Mouse (Mus musculus) gastrocnemius, postnatal 10 days (tissue): ENCODE measurements around the gene Wdr24. TPM values are rescaled to one million over a fixed set of nuclear protein-coding genes. Genes with fewer than 3 reads are reported as not detected.
"Not testable (repeated sequence)": the region's sequence is repeated elsewhere in the genome, so short reads cannot be mapped to it uniquely, and the experiment has no call there.

Source experiments
- DNase-seq: peaks from one replicate; pipeline ENCODE4 v3.0.0; 2021; ENCODE audit warnings: mixed read lengths
- total RNA-seq, 2 experiments: library from RNA; stranded (reverse); gene quantifications; 2 replicates each; pipeline ENCODE4 v1.2.3; 2021

Wdr24 gene
- total RNA-seq, 2 experiments from 2014 or later = 10.0 to 10.8 TPM

DNA sequence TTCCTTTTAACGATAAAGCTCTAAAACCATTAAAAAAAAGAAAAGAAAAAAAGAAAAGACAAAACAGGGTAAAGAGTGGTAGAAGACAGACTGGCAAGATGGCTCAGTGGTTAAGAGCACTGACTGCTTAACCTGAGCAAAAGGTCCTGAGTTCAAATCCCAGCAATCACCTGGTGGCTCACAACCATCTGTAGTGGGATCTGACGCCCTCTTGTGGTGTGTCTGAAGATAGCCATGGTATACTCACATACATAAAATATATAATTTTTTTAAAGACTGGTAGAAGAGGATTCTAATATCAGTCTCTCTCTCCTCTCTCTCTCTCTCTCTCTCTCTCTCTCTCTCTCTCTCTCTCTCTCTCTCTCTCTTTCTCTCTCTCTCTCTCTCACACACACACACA is 16.0 kb upstream of the Wdr24 start:
- DNase-seq = not testable (repeated sequence)

DNA sequence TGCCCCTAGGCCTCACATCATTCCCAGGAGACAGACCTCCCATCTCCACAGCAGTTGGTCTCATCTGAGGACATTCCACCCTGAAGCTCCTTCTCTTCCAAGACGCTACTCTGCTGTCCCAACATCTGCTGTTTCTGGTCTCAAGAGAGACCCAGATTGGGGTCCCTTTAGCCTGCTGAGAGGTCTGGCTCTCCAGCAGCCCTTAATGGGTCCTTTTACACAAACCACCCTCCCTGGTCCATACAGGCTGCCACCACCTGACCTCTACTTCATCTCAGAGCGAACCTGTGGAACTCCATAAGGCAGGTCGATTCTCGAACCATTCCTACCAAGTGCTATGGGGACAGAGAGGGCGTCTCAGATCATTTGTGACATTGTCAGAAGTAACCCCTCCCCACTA is 15.4 kb upstream of the Wdr24 start:
- no peak for DNase-seq

DNA sequence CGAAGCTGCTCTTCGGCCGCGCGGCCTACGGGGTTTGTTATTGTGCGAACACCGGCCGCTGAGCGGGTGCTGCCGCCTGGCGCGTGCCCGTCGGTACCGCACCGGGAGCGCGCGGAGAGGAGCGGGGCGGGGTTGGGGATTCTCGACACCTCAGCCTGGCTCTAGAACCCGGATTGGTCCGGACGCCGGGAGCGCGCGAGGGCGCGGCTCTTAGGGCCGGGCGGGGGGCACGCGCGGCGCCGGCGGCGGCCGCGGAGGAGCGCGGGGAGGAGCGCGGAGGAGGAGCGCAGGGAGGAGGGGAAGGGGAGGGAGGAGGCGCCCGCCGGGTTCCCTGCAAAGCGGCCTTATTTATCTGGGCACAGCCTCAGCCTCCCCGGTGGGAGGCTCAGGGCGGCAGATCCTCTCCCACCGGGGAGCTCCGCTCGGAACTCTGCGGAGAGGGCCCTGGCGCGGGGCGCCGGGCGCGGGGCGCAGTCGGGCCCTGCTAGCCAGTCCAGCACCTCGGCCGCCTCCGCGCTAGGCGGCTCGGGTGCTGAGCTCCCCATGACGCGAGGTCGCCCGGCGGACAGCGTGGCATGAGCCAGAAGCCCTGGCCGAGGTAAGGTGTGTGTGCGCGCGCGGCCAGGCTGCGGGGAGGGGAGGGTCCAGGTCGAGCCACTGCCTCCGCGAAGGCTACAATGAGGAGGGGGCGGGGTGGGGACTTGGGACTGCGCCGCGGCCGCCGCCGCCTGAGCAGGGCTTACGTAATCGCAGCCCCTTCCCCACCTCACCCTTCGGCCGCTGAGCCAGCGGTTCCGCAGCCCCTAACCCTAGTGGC is 14.4 kb upstream of the Wdr24 start, which contains the start of gene Fbxl16:
Gene Fbxl16, plus strand, starts transcription at position 297 of the 817 bp plus-strand sequence.
- peak; percentile 54 for DNase-seq

DNA sequence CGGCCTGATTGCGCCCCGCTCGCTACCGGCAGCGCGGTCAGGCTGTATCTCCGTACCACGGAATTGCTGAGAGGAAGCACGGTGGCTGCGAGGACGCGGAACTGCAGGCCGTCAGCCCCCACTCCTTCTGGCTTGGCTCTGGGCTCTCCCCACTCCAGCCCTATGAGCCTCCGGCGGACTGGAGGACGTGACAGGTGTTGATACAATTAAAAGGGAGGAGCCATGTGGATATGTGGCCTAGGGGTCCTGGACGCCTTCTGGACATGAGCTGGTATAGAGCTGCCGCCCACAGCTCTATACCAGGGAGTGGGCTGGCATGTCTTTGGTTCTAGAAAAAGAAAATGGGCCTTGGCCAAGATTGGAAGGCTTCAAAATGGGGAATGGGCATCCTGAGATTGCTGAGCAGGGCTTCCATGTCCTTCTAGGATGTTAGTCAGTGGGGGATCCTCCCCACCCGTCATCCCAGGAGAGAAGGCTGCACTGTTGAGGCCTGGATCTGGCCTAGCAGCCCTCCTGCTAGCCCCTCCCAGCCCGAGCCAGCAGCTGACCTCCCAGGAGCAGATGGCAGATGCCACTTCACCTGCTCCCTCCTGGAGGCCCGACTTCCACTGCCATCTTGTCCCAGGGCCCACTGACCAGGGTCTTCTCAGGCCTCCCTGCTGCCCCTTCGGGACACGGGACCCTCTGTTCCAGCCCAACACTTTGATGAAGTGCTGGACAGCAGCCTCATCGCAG is 13.7 kb upstream of the Wdr24 start:
- no peak for DNase-seq

DNA sequence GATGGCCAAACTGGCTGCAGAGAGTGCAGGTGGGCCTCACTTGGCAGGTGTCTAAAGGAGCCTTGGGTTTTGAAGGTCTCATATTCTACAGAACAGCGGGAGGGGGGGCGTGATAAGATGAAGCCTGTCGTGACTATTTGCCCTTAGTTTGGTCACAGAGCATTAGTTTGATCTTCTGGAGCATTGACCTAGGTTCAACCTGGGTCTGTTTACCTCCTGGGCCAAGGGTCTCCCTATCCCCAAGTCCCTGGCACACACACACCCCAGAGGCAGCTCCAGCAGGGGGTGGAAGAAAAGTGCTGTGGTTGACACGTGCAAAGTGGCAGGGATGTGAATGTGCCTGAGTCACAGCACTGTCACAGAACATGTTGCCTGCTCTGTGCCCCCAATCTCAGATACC is 12.5 kb upstream of the Wdr24 start:
- DNase-seq = no peak

DNA sequence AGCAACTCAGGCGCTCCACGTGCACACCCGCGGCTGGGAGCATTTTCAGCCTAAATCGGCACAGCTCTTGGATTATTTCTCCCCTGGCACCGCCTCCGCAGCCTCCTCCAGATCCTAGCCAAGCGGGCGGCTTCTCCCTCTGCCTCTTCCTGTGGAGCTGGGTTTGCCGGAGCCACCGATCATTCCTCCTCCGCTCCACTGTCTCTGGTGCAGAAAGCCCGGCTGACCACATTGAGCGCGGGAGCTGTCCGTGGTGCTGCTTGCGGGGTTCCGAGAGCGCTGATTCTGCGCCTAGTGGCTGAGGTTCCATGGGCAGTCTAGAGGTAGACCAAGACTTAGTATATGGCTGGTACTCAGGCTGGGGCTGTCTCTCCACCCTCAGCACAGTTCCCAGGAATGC is 10.0 kb upstream of the Wdr24 start:
- peak; percentile 89 for DNase-seq

DNA sequence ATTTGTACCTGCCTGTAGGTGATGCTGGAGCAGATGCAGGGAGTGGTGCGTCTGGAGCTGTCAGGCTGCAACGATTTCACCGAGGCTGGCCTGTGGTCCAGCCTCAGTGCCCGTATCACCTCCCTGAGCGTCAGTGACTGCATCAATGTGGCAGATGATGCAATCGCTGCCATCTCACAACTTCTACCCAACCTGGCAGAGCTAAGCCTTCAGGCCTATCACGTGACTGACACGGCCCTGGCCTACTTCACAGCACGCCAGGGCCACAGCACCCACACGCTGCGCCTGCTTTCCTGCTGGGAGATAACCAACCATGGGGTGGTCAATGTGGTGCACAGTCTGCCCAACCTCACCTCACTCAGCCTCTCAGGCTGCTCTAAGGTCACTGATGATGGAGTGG is 5.8 kb upstream of the Wdr24 start:
- DNase-seq = no peak

DNA sequence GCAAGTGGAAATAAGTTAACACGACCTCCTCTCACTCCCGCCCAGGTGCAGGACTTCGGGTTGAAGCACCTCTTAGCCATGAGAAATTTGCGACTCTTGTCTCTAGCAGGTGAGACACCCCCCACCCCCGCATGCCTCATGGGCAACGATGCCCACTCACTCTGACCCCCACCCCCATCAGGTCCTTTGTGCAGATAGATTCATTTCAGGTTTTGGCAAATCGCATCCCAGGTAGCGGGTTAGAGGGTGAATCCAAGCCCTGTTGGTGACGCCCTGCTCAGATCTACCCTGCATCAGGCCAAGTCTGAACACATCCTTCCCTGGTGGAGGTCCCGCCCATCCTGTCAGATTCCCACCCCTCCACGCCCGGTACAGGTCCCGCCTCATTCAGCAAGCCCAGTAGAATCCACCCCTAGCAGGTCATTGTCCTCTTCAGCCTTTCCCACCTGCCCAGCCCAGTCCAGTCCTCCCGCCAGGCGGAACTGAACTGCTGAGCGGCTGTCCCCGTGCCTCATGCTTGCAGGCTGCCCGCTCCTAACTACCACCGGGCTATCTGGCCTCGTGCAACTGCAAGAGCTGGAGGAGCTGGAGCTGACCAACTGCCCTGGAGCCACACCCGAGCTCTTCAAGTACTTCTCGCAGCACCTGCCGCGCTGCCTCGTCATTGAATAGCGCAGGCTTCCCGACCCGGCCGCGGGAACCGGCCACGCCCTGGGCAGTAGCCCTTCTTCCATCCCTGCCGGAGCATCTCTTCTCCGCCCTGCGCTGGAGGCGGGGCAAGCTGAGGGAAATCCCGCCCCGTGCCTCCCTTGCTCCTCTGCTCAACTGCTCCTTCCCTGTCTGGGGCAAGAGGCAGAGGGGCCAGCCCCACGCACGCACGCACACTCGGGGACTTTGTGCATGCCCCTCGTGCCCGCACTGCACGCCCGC is 4.3 kb upstream of the Wdr24 start:
- DNase-seq = no peak

DNA sequence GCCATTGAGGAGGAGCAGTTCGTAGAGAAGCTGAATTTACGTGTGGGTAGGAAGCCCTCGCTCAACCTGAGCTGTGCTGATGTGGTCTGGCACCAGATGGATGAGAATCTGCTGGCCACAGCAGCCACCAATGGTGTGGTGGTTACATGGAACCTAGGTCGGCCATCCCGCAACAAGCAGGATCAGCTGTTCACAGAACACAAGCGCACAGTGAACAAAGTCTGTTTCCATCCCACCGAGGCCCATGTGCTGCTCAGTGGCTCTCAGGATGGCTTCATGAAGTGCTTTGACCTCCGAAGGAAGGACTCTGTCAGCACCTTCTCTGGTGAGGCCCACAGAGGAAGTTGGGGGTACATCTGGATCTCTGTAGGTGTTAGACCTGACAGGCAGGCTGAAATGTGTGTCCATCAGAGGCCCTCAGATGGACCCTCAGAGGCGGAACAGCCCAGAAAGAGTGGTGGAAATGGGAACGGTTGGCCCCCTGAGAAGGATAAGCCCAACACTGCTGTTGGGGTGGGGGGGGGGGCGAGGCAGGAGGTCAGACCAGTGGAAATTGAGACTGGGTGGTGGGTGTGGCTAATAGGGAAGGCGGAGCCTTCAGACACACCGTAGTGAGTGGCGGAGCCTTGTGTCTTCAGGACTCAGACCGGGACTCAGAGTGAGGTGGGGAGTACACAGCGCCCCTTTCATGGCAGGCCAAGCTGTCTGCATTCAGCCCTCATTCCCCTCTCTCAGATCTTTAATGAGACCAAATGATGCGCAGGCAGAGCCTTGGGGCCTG is 1.1 kb downstream of the Wdr24 start:
- DNase-seq = no peak

DNA sequence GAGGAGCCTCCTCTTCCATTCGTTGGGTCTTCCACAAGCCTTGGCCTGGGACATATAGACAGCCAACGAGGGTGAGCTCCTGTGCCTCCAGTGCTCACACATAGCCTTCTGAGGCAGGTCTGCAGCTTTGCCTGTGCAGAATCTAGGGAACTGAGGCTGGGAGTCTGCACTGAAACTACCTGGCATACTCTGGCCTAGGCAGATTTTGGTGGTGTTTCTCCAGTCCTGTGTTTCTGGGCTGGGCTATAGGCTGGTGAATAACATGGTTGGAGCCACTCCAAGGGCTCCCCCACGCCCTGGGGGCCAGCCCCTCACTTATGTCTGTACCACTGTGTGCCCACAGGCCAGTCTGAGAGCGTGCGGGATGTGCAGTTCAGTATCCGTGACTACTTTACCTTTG is 1.9 kb downstream of the Wdr24 start:
- DNase-seq = no peak

DNA sequence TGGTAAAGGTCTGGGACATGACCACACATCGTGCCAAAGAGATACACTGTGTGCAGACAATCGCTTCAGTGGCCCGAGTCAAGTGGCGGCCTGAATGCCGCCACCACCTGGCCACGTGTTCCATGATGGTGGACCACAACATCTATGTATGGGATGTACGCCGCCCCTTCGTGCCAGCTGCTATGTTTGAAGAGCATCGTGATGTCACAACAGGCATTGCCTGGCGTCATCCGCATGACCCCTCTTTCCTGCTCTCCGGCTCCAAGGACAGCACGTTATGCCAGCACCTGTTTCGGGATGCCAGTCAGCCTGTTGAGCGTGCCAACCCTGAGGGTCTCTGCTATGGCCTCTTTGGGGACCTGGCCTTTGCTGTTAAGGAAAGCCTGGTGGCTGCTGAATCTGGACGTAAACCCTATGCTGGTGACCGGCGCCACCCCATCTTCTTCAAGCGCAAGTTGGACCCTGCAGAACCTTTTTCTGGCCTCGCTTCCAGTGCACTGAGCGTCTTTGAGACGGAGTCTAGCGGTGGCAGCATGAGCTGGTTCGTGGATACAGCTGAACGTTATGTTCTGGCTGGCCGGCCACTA is 2.6 kb downstream of the Wdr24 start:
- no peak for DNase-seq

DNA sequence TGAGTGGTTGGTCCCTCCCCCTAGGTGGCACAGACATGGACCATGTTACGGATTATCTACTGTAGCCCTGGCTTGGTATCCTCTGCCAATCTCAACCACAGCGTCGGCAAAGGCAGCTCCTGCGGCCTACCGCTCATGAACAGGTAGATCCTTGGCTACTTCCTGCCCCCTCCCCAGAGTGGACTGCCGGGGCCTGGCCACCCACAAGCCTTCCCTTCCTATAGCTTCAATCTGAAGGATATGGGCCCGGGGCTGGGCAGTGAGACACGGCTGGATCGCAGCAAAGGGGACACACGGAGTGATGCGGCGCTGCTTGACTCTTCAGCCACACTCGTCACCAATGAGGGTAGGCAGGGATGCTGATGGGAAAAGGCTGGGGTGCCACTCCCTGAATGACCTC is 3.6 kb downstream of the Wdr24 start:
- no peak for DNase-seq

DNA sequence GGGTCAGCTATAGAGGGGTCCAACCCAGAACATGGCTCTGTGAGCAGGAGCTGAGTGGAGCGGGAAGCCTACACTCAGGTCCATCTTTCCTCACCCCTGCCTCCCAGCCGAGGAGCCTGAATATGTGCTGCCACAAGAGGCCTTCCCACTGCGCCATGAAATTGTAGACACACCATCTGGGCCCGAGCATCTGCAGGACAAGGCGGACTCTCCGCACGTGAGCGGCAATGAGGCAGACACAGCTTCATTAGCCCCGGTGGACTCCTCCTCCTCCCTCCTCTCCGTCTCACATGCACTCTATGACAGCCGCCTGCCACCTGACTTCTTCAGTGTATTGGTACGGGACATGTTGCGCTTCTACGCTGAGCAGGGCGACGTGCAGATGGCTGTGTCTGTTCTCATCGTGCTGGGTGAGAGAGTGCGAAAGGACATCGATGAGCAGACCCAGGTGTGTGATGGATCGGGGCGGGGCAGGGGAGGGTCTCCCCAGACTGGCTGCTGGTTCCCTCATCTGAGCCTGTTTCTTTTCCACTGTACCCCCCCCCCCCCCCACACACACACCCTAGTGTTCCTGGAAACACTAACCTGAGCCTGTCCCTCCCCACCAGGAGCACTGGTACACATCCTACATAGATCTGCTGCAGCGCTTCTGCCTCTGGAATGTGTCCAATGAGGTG is 4.3 kb downstream of the Wdr24 start:
- no peak for DNase-seq

DNA sequence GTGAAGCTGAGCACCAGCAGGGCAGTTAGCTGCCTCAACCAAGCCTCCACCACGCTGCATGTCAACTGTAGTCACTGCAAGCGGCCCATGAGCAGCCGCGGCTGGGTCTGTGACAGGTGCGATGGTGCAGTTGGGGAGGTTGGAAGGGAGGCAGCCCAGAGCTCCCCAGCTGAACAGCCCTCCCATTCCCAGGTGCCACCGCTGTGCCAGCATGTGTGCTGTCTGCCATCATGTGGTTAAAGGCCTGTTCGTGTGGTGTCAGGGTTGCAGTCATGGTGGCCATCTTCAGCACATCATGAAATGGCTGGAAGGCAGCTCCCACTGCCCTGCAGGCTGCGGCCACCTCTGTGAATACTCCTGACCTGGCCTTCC is 4.8 kb downstream of the Wdr24 start:
- no peak for DNase-seq

DNA sequence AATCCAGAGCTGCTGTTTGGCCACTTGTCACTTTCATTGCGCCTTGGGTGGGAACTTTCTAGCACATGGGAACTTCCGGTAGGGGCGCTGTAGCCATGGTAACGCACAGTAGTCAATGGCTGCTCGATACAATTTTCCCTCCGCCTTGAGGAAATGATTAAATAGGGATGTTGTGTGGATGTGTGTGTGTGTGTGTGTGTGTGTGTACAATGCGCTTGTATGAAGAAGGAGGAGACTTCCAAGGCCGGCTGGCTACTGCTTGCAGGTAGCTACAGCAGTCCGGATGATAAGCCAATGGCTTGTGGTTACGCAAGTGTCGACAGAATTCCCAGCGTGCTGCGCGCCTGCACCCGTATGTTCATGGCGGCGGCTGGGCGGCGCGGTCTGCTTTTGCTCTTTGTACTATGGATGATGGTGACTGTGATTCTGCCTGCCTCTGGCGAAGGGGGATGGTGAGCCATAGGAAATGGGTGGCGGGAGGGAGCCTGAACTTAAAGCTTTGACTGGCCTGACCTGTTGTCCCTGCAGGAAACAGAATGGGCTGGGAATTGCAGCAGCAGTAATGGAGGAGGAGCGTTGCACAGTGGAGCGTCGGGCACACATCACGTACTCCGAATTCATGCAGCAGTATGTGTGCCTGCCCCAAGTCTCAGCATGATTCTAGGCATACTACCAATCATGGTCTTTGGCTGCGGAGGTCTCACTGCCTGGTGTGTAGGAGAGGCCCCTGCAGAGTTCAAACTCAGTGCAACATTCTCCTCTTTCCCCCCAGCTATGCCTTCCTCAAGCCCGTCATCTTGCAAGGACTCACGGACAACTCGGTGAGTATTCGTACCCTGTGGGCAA is 5.5 kb downstream of the Wdr24 start, which contains the start of gene Jmjd8:
Gene Jmjd8, plus strand, starts transcription at position 156 of the 846 bp plus-strand sequence.
- peak; percentile 69 for DNase-seq

DNA sequence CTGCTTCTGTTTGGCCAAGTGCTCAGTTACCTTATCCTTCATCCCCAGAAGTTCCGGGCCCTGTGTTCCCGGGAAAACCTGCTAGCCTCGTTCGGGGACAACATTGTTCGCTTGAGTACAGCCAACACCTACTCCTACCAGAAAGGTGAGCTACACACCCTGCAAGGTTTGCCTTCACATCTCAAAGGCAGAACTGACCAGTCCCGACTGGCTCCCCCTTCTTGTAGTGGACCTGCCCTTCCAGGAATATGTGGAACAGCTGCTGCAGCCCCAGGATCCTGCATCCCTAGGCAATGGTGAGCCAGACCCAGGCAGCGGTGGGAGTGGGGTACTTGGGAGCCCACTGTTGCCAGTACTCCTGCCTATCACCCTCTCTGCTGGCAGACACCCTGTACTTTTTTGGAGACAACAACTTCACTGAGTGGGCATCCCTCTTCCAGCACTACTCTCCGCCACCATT is 6.2 kb downstream of the Wdr24 start:
- no peak for DNase-seq

DNA sequence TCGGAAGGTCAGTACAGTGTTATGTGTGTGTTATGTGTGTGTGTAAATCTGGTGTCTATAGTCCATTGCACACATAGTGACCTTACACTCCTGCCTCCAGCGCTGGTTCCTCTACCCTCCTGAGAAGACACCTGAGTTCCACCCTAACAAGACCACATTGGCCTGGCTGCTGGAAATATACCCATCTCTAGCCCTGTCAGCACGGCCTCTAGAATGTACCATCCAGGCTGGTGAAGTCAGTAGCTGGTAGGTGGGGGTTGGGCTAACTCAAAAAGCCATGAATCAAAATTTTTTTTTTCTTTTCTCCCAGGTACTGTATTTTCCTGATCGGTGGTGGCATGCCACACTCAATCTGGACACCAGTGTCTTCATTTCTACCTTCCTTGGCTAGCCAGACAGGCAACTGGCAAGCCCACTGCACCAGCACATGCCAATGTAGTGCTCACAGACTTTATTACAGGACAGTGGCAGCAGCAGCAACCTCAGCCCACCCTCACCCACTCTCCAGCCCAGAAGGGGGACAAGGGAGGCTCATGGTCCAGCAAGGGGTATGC is 6.8 kb downstream of the Wdr24 start:
- DNase-seq = no peak

DNA sequence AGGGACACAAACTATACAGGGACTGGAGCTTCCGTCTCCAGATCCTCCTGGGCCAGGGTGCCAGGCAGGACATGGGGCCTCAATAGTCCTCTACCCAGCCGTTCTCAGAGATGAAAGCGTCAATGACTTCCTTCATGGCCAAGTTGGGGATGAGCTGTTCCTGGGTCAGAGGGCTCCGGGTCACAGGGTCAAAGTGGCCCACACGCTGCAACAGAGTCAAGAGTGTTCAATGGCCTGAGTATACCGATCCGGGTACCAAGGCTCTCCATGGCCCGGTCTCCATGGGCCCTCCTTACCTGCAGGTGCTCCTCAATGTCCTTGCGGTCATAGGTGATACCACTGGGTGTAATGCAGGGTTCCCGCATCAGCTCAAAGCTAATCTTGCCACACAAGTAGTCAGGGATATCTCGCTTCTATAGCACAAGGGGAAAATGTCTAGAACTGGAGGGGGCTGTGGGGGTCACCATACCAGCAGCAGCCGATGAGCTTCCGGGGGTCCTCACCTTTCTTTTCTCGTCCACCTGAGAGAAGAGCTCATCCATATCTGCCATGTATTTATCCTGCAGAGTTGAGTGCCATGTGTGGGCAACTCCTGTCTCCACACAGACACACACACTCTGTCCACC is 7.5 kb downstream of the Wdr24 start:
- DNase-seq = no peak
